Mouse (Mus musculus) gastrocnemius, adult 2 months (tissue): ENCODE measurements around the gene Wnt11. TPM values are rescaled to one million over a fixed set of nuclear protein-coding genes. Genes with fewer than 3 reads are reported as not detected.

Experiments used
- DNase-seq: peaks from one replicate; pipeline ENCODE4 v3.0.0; 2022
- H3K27ac ChIP-seq: fragments of 200-600 bp; 2 replicates; pipeline ENCODE4 v1.8.1; 2022; ENCODE audit warnings: mild to moderate bottlenecking
- H3K4me3 ChIP-seq: fragments of 200-600 bp; 2 replicates; pipeline ENCODE4 v1.8.1; 2022; ENCODE audit warnings: mild to moderate bottlenecking, moderate library complexity
- CTCF ChIP-seq: fragments of 200-600 bp; IDR thresholded peaks from 2 replicates; pipeline ENCODE4 v1.8.1; 2022; ENCODE audit warnings: antibody characterized with exemption, mild to moderate bottlenecking, moderate library complexity
- intact Hi-C: fragments of 180-260 bp; cut with DNase I; formaldehyde crosslinking; loops from one replicate; pipeline ENCODE4 v1.15.1; 2025
- long read RNA-seq, 2 experiments: library from polyadenylated mRNA; stranded (forward); transcript quantifications; one replicate each; pipeline ENCODE4 v2.0.0; 2021
- total RNA-seq, 2 experiments: library from RNA; stranded (reverse); gene quantifications; 2 replicates each; pipeline ENCODE4 v1.2.3; 2021

Gene Wnt11
- total RNA-seq = 1 to 10 TPM; 5.3 to 8.3 TPM
- long read RNA-seq, experiment 1, partial matches to known transcripts = 1 of 27 reads
- long read RNA-seq, experiment 1, other reads (novel, unspliced or antisense) = 23 of 27 reads
- long read RNA-seq, experiment 2, partial matches to known transcripts = 1 of 16 reads
- long read RNA-seq, experiment 2, other reads (novel, unspliced or antisense) = 14 of 16 reads

DNA sequence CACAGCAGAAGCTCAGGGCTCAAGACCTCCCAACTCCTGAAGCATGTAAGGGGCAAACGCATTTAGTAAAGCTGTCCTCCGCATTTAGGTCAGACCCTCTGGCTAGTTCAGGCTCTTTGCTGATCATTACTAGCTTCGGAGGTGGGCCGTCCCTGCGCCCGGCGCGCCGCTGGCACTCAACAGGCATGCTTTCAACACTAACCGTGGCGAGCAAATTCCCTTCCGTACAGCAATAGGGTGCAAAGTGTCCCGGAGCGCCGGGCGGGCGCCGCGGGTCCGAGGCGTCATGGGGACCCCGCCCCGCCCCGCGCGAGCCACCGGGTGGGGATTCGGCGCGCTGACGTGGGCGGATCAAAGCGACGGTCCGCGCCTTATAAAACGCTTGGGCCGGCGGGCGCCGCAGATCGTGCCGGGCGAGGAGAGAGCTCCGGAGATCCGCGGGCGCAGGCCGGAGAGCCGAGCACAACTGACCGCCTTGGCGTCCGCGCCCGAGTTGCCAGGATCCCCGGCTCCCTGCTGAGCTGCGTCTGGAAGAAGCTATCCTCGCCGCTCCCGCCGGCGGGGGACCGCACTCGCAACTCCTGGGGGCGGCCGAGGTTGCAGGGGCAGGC lies at the start of gene Wnt11:
Gene Wnt11, plus strand, starts transcription at position 402 of the 611 bp plus-strand sequence.
- intact Hi-C loops = loop anchor here (5.0 kb wide), 1 partner anchor 242 kb away; no protein-coding TSS in a partner anchor
- Histone ChIP-seq H3K27ac (peak within 1 kb of the TSS; percentile 90), H3K4me3 (peak within 1 kb of the TSS; percentile 79)
- no peak for TF ChIP-seq CTCF
- DNase-seq = peak; percentile 83

DNA sequence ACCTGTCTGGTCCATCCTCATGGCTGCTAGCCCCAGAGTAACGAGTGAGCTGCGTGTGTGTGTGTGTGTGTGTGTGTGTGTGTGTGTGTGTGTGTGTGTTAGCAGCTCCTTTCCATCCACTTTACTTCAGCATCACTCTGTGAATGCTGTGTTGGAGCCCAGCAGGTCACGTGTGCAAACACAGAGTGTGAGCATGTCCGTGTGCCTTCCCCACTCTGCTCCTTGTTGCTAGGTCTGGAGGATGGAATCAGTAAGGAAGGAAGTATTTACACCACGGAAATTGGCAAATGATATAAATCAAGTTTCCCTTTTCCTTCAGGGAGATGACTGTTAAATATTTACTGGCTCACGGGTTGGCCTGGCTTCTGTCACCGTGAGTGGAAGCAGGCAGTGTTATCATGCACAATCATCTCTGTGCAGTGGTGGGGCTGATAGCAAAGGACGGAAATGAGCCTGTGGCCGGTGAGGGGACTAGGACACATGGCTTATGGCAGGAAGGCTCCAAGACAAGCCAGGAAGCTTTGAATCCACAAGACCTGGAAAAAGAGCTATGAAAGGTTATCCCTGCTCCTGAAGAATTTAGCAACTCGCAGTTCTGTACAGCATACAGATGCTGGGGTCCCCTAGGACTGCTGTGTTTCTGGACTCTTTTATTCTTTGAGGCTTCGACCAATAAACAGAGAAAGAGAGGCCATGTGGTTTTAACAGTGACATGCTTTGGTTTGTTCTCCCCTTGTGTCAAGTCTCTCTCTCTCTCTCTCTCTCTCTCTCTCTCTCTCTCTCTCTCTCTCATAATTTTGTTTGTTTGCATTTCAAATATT lies 47.9 kb upstream of the Wnt11 start:
- intact Hi-C loops = no loop called here
- no peak for TF ChIP-seq CTCF

DNA sequence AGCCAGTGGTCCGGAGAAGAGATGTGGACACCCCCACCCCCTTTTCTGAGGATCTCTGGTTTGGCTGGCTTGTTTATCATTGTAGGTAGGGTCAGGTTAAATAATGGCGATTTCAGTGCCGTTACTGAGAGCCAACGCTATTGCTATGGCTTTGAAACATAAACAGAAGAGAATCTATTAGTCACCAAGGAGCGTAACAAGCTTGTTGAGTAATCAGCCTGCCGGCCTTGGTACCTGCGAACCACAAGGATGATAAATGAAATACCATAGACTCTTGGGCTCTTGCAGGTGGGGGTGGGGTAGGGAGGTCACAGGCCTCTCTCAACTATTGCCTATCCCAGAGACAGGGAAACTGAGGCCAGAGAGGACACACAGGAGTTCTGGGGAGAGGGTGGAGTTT lies 46.2 kb upstream of the Wnt11 start:
- Histone ChIP-seq H3K27ac (peak overlapping the region; percentile 64), H3K4me3 (no peak overlapping the region)
- intact Hi-C loops = no loop called here
- TF ChIP-seq CTCF = no peak
- DNase-seq = no peak

More for the DNA sequence above, 47.9 kb upstream of the Wnt11 start:
- H3K27ac ChIP-seq = no peak overlapping the region
- no peak for DNase-seq
- H3K4me3 ChIP-seq = no peak overlapping the region

DNA sequence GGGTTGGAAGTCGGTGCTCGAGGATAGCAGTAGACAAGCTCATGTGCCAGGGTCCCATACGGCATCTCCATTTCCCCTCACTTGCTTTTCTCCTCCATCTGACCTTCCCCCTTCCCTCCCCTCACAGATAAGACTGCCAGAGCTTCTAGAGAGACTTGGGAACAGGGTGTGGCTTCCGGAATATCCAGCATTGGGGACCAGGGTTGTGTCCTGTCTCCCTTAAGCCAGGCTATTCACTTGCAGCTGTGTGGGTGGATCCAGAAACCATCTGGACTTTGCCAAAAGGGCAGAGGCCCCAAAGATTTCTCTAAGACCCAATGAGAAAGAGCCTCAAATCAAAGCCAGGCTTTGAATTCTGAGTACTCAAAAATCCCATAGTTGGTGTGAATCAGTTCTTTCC lies 45.8 kb upstream of the Wnt11 start:
- H3K27ac ChIP-seq = peak overlapping the region; percentile 64
- intact Hi-C loops = no loop called here
- no peak for TF ChIP-seq CTCF
- DNase-seq = peak; percentile 46
- H3K4me3 ChIP-seq = no peak overlapping the region

DNA sequence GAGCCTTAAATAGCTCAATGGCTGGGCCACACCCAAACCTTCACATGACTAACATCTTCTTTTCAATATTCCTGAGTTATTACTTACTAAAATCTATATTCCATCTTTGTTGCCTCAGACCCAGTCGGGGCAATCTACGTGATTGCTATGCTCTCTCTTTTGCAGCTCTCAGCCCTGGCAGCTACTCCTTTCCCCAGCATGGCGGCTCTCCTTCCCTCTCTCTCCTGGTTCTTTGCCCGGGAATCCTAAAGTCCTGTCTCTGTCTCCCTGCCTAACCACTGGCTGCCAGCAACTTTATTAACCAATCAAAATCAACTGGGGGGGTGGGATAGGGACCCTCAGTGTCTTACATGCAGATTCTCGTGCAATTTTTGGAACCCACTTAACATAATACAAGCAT lies 43.0 kb upstream of the Wnt11 start:
- intact Hi-C loops = no loop called here
- no peak for DNase-seq
- Histone ChIP-seq H3K4me3 (no peak overlapping the region), H3K27ac (no peak overlapping the region)
- TF ChIP-seq CTCF = no peak

DNA sequence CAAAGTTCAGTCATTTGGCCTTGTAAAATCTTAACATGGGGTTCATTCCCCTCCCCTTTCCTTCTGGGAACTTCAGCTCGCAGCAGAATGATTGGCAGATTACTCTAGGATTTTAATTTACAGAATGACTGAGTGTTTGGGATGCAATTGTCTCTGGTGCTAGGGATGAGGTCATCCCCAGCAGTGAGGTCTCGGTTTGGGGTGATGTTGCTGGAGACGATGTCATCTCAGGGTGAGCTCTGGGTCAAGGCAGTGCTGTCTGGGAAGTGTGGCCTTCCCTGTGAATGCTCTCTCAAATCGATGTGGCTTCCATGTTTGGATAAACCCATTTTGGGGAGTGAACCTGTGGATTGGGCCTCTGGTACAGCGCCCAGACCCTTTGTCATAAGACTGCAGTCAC lies 41.1 kb upstream of the Wnt11 start:
- no peak for DNase-seq
- intact Hi-C loops = no loop called here
- peak overlapping the region; percentile 64 for H3K27ac ChIP-seq
- H3K4me3 ChIP-seq = no peak overlapping the region
- no peak for TF ChIP-seq CTCF

DNA sequence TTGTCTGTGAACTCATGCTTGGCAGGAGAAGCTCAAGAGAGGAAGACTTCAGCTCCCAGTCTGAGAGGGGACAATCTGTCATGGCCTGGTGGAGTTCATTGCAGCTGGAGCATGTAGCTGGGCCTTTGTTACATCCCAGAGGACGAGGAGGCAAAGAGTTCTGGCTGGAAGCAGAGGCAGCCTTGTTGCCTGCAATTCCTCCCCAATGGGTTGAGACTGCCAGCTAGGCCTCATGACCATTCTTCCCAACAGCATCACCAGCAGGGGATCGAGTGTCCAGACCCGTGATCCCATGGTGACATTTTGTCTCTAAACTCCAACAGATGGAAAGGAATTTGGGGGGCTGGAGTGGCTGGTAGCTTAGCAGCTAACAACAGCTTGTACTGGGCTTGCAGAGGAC lies 40.5 kb upstream of the Wnt11 start:
- Histone ChIP-seq H3K27ac (peak overlapping the region; percentile 64), H3K4me3 (no peak overlapping the region)
- intact Hi-C loops = no loop called here
- peak; percentile 54 for DNase-seq
- no peak for TF ChIP-seq CTCF

DNA sequence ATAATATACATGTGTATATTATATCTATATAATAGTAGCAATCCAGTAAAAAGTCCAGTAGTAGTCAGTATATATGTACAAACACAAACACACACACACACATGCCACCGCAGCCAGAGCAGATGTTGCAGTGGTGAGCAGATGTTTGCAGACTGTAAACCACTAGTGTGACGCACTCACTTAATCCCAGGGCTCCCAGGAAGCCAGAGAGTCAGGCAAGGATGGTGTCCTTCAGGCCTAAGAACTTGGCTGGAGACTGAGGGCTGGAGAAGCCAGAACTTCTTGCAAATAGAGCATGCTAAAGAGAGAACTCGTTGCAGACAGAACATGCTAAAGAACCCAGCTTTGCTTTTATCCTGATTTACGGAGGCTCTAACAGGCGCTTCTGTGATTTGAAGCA lies 39.3 kb upstream of the Wnt11 start:
- no peak for TF ChIP-seq CTCF
- intact Hi-C loops = no loop called here
- peak; percentile 49 for DNase-seq

DNA sequence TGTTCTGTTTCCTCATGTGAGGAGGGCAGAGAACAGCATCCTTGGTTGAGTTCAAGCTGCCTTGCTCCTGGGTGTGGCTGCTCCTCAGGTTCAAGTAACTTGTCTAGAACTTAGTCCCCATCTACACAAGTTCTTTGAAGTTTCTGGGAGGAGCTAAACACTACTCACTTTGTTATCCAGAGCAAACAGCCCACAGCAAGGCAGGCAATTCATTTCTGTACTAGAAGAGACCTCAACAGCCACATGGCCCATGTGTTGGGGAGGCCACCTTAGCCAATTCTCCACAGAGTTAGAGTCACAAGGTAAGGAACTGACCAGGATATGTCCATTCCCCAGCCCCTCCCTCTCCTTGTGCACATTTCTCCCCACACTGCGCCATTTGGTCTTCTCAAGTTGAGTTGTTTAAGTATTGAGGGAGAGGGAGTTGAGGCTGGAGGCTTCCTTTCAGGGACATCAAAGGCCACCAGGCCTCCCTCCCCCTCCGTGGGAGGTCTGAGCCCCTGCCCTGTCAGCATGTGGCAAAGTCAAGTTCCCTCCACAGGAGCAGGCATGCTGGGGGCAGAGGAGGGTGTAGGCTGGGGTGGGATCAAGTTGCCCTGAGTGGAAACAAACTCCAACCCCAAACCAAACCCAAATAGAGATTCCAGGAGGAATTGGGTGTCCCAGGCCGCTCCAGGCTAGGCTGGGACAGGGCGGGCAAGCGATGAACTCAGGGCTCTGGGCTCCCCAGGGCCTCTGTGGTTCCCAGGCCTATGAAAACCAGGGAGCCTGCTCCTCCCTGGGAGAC lies 37.4 kb upstream of the Wnt11 start:
- Histone ChIP-seq H3K4me3 (no peak overlapping the region), H3K27ac (no peak overlapping the region)
- intact Hi-C loops = no loop called here
- TF ChIP-seq CTCF = no peak
- DNase-seq = no peak

More for the DNA sequence above, 39.3 kb upstream of the Wnt11 start:
- no peak overlapping the region for H3K4me3 ChIP-seq
- H3K27ac ChIP-seq = peak overlapping the region; percentile 13; the same call in 1 of the 2 replicates

DNA sequence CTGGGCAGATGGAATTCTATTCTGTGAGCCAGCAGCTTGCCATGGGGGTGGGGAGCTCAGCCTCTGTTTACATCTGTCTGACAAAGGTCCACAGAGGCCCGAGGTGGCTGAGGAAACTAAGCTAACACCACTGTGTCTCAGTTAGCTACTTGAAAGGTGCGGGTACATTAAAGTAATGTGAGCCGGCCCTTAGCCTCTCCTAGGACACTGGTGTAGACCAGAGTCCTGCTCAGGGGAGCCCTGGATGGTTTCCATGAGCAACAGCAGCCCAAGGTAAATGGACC lies 36.8 kb upstream of the Wnt11 start:
- Histone ChIP-seq H3K4me3 (no peak overlapping the region), H3K27ac (no peak overlapping the region)
- DNase-seq = no peak
- intact Hi-C loops = no loop called here
- TF ChIP-seq CTCF = no peak

DNA sequence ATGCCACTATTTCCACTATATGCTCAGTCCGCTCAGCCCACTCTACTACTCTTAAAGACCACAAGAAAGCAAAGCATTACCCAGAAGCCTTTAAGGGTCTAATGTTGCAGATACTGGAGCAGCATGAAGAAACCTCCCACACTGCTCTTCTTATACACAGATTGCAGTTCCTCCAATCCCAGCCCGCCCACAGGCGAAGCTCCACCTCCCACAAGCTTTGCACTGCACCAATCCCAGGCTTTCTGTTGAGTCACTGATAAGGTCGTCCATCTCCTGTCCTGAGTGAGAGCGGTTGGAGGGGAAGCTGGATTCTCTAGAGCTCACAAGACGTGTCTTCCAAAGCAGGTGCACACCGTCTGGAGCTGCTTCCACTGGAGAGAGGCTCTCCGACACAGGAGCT lies 34.5 kb upstream of the Wnt11 start:
- H3K4me3 ChIP-seq = no peak overlapping the region
- peak overlapping the region; percentile 72 for H3K27ac ChIP-seq
- TF ChIP-seq CTCF = no peak
- intact Hi-C loops = no loop called here
- no peak for DNase-seq

DNA sequence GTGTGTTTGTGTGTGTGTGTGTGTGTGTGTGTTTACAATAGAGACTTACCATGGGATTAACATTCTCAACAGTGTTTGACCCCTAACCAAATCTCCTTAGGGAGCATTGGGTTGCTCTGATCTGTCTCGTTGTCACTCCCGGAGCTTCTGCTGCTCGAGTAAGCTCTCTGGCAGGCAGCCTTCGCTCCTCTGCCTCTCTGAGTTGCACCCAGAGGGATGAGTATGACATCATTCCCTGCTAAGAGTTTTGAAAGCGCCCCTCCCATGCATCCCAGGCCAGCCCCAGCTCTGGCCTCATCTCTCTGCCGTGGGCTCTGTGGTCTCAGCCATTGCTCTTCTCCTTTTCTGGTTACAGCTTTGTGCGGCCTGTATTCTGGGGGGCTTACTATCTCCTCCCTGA lies 33.8 kb upstream of the Wnt11 start:
- H3K27ac ChIP-seq = peak overlapping the region; percentile 72
- peak; percentile 81 for DNase-seq

DNA sequence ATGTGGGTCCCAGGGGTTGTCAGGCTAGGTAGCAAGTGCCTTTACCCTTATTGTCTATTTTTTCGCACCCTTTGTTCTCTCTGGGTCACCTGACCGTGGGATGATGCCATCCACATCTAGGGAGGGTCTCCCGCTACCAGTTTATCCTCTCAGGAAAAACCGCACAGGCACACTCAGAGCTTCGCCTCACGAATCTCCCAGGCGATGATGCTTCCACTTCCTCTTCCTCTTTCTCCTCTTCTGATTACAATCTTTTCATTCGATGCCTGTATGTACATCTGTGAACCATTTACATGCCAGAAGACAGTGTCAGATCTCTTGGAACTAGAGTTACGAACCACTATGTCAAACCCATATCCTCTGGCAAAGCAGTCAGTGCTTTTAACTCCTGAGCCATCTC lies 31.7 kb upstream of the Wnt11 start:
- no peak for TF ChIP-seq CTCF
- no peak for DNase-seq
- intact Hi-C loops = no loop called here
- no peak overlapping the region for H3K4me3 ChIP-seq
- no peak overlapping the region for H3K27ac ChIP-seq

More for the DNA sequence above, 33.8 kb upstream of the Wnt11 start:
- no peak for TF ChIP-seq CTCF
- H3K4me3 ChIP-seq = no peak overlapping the region
- intact Hi-C loops = no loop called here
